Mouse (Mus musculus) heart, adult 18-20 months (tissue): ENCODE results near the gene Akr1b8. TPM values are rescaled to one million over a fixed set of nuclear protein-coding genes. Genes with fewer than 3 reads are reported as not detected.
"Not testable (repeated sequence)": the region's sequence is repeated elsewhere in the genome, so short reads cannot be mapped to it uniquely, and the experiment has no call there.

Experiments used
- DNase-seq, 2 experiments: peaks; one replicate each; pipeline ENCODE4 v3.0.0; 2021 to 2022; ENCODE audit warnings: mixed read lengths in 1 of 2
- long read RNA-seq, 2 experiments: library from polyadenylated mRNA; stranded (forward); transcript quantifications; one replicate each; pipeline ENCODE4 v2.0.0; 2021
- total RNA-seq, 2 experiments: library from RNA; stranded (reverse); gene quantifications; 2 replicates each; pipeline ENCODE4 v1.2.3; 2021

The Akr1b8 gene
- 1 to 10 TPM; 3.1 to 5.0 TPM for total RNA-seq
- long read RNA-seq, experiment 1, transcript Akr1b8-201 (10 exons, 1,358 nt): major isoform, 5 of 5 reads
- long read RNA-seq, experiment 1, partial matches to known transcripts: 0 of 5 reads
- long read RNA-seq, experiment 1, other reads (novel, unspliced or antisense): 0 of 5 reads
- long read RNA-seq, experiment 2, partial matches to known transcripts: 0 of 1 reads
- long read RNA-seq, experiment 2, other reads (novel, unspliced or antisense): 0 of 1 reads

DNA sequence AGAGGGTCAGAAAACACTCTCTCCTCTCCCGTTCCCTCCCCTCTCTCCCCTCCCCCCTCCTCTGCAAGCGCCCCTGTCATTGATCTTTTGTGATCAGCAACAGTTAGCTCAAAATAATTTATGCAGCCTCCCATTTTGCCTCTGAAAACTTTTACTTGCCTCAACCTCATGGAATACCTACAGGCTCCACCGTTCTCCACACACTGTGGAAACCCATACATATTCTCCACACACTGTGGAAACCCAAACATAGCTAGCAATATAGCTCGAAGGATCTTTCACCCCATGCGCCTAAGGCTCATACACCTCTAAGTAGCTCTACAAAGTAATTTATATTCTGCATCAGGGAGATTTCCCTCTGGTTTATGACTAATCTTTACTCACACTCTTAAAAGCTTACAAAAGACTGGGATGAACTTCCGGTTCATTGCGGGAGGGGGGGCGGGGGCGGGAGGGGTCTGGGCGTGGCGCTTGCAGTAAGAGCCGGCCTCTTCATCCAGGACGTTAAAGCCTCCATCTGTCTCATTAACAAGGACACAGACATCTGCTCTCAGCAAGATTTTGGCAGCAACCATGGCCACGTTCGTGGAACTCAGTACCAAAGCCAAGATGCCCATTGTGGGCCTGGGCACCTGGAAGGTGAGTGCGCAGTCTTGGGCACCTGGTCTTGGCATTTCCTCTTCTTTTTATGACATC, at the start of gene Akr1b8:
TSS of gene Akr1b8 (plus strand) at position 462 of the 696 bp plus-strand sequence.
- peak in 1 of 2 experiments; percentile 53 for DNase-seq

DNA sequence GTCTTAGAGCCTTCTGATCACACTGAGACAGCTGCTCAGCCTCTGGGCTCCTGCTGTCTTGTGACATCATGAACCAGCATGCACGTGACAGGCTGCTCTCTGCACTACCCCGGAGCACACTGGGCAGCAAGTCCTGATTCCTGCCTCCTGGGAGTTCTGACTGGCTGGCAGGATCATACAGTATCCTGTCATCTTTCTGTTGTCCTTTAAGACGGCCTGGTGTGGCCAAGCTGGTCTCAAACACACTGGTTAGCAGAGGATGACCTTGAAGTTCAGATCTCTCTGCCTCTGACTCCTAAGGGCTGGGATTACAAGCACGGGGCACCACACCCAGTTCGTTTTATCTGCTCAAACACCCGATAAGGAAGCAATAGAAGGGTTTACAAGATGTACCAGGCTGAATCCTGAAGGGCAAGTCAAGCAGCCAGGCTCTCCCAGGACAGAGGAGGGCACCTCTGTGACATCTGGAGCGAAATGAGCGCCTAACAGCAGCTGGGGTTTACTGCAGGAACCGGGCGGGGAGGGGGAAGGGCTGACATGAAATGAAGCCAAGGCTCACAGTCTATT, 49.2 kb upstream of the Akr1b8 start:
- DNase-seq: peak; percentile 67 to 71

- DNase-seq: no peak
Measured at GRCm38 (mm10) chr6:34306797-34307196, 47.1 kb upstream of the Akr1b8 start.

- DNase-seq: no peak
Measured at GRCm38 (mm10) chr6:34309526-34309925, 44.4 kb upstream of the Akr1b8 start.

- no peak for DNase-seq
Measured at GRCm38 (mm10) chr6:34310023-34310595, 43.8 kb upstream of the Akr1b8 start.

DNA sequence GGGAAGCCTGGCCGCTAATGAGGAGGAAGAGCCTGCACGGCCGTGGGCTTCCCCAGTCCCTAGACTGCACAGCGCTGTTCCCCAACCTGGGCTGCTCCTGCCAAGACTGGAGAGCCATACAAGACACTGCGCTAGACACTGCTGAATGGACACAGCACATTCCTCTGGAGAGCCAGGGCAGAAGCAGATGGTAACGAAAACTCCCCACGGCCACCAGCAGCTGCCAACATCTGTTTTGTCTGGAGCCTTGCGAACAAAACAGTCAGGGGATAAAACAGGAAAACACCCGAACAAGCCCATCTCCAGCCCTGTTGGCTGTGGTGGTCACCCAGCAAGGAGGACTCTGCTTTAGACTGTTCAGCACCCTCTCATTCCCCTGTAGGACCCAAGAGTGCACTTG, 40.5 kb upstream of the Akr1b8 start:
- peak; percentile 35 to 49 for DNase-seq

GRCm38 (mm10) chr6:34313921-34314320, 40.0 kb upstream of the Akr1b8 start:
- DNase-seq: peak; percentile 35 to 58

GRCm38 (mm10) chr6:34316854-34317771, 36.8 kb upstream of the Akr1b8 start, which contains the start of gene Akr1b3:
Akr1b3 (minus strand) TSS chr6:34317478.
- DNase-seq: peak; percentile 91 to 97

DNA sequence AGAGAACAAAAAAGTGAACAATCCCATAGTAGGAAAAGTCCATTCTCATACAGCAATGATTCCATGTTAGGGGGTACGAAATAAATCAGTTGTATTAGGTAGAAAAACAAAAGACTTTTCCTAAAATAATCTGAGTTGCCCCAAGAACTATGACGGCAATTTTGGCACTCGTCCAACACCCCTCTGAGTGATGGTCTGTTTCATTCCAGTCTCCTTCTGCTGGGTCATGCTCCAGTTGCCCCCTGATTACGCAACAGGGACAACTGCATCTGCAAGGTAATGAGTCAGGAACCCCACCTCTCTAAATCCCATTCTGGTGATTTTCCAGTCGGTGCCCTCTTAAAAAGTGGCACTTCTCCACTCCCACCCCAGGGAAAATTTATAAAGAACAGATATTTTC, 35.7 kb upstream of the Akr1b8 start:
- peak; percentile 25 to 48 for DNase-seq

DNA sequence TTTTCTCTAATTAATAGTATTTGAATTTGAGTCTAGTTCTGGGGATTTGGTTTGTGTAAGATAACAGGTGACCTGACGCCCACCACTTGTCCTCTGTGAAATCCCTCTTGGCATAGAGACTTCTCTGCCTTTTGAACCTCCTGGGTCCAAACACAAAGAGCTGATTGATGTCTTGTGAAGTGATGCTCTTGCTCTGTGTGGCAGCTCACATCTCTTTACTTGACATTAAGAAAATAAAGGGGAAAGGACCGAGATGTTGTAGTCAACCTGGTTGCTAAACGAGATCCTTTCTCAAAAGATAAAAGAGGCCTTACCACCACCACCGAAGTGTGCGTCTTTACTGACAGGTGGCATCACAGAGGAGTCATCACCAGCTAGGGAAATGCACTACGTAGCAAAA, 35.3 kb upstream of the Akr1b8 start:
- DNase-seq: no peak

- no peak for DNase-seq
Measured at GRCm38 (mm10) chr6:34322121-34322520, 31.8 kb upstream of the Akr1b8 start.

DNA sequence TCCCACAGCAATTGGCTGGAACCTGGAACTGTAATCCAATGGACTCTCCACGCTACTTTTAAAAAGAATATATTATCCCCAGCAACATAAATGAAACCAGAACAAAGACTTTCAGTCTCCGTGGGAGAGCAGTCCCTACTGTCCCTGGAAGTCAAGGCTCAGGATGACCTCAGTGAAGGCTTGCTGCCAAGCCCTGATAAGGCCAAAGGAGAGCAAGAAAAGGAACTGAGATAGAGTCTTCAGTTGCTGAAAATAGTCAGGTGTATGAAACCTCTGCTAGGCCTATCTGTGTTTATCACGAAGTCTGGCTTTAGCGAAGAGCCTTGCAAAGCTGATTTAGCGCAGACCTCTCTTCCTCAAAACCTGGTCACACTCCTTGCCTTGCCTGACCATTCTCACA, 22.5 kb upstream of the Akr1b8 start:
- no peak for DNase-seq

DNA sequence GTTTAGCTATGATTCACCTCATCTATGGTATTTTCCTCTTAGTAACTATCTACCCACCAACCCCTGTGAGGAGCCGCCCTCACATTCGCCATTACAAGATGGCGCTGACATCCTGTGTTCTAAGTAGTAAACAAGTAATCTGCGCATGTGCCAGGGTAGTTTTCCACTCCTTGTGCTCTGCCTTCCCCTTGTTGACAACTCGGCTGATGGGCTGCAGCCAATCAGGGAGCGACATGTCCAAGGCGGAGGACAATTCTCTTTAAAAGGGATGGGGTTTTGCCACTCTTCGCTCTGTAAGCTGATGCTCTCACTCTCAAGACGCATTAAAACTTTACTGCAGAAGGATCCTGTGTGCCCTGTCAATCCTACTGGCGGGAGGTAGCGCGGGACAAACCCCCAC, 22.1 kb upstream of the Akr1b8 start:
- DNase-seq: not testable (repeated sequence)

- no peak for DNase-seq
Measured at GRCm38 (mm10) chr6:34334673-34335072, 19.2 kb upstream of the Akr1b8 start.

DNA sequence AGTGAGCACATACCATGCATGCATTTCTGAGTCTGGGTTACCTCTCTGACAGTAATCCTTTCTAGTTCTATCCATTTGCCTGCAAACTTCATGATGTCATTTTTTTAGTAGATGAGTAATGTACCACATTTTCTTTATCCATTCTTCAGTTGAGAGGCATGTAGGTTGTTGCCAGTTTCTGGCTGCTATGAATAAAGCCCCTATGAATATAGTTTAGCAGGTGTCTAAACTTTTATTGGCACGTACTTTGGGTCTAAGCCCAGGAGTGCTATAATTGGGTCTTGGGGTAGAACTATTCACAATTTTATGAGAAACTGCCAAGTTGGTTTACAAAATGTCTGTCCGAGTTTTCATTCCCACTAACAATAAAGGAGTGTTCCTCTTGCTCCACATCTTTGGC, 16.1 kb upstream of the Akr1b8 start:
- DNase-seq: no peak

DNA sequence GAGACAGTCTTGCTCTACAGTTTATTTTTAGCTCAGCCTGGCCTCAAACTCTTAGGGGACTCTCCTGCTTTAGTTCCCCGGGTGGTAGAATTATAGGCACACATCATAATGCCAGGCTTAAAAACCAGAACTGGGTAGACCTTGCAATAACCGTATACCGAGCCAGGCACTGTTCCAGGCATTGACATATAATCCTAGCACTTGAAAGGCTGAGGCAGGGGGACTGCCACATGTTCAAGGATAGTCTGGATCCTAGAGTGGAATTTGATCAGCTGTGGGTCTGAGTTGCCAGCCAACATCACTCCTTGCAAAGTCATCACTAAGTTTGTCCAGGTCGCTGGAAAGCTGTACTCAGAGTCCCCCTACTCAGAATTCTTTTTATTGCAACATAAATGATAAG, 11.9 kb upstream of the Akr1b8 start:
- no peak for DNase-seq

DNA sequence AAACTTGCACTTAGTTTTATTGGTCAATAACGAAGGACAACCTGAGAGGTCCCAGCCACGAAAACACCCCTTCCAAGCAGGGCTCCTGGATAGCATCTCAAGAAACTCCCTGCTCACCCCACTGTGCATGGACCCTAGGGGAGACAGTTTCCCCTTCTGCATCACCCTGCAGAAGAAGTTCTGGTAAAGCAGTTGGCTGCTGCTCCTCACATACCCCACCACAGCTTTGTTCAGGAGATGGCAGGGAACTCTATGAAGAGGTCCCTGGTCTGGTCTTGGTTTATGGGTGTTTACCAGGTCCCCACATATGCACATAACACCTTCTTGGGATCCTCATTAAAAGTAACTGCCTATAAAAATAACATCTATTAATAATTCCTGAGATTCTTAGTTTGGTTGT, 11.4 kb upstream of the Akr1b8 start:
- DNase-seq: no peak

DNA sequence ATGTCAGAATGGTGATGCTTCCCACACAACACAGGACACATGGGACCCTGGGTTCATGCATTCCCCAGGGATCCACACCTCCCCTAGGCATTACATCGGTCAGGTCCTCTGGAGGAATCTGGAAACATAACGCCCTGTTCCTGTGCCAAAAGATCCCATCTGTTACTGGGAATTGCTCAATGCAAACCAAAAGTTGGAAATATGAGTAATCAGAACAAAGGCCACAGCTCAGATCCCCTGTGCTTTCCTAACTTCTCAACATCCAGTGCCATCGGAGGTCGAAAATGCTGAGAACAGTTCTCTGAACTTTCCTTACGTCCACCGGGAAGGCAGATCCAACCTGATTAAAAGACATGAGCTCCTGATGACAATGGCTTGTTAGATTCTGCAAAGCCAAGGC, 10.5 kb upstream of the Akr1b8 start:
- peak in 1 of 2 experiments; percentile 23 for DNase-seq

- no peak for DNase-seq
Measured at GRCm38 (mm10) chr6:34344135-34344850, 9.6 kb upstream of the Akr1b8 start.

DNA sequence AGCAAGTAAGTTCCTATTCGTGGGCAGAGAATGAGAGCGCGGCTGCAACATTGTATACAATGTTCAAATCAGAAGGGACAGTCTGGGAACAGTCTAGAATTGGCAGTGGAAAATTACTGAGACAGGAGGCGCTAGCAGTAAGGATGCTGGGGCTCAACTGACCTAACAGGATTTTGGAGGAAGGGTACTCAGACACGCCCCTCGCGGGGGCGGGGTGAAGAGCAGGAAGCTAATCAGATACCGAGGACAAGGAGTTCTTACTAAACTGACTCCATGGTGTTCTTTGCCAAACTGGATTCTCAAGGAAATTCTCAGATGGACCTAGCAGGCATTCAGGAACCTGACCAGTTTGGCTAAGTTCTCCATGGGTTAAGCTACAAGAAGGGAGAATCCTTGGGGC, 9.0 kb upstream of the Akr1b8 start:
- DNase-seq: peak; percentile 19 to 45
